Mouse (Mus musculus): ENCODE measurements around the gene Gm11492.

DNA sequence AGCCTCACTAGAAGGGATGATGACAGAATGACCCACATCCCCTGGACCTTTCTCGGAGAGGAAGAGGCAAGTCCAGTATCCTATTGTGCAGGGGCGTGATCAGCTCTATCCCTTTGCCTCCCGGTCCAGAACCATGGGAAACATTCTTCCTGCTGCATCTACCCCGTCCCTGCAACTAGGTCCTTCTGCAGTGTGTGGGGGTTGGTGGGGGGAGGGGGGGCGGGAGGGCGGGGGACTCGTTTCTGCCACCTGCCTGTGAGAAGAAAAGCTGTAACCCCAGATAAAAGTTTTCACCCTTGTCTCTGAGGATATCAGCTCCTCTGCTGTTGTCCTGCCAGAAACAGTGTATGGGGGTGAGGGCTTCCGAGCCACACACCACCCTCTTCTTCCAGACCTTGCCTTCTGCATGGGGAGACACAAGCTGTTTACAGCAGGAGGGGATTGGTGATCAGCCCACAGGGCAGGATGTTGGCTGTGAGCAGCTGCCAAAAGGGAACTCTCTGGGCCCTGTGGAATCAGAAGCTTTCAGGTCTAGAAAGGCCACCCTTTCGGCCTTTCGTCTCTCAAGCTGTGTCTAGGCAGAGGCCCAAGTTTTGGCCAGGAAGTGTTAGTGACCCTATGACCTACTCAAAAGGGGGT, 12.6 kb downstream of the Gm11492 start:
- TF ChIP-seq POLR2A (IDR thresholded peaks at IDR 0.05; ENCODE audit: control insufficient read depth in 1 of 2, insufficient read depth in 1 of 2, low read depth in 1 of 2, low read length in 2 of 2, poor library complexity in 1 of 2) (no peak), HCFC1 (IDR thresholded peaks at IDR 0.05; ENCODE audit: low read depth, low read length) (no peak), CTCF (IDR thresholded peaks at IDR 0.05 in 2 of 3, conservative IDR thresholded peaks at IDR 0.05 in 1 of 3; ENCODE audit: control insufficient read depth in 1 of 3, insufficient read depth in 1 of 3, low read depth in 2 of 3, low read length in 3 of 3, poor library complexity in 1 of 3, severe bottlenecking in 1 of 3) (peak in 1 of 3 experiments; percentile 43; a peak in 1 of 6 replicates)

Data from MEL (cell line).